Mouse (Mus musculus) MEL (cell line): ENCODE data around the gene Snrpd3.

ENCODE experiments used
- CHD1 ChIP-seq: IDR thresholded peaks from 2 replicates; pipeline ENCODE4 v1.6.1; 2012; ENCODE audit warnings: low read depth, mild to moderate bottlenecking, inconsistent platforms, low read length, improper control_type of control experiment
- CTCF ChIP-seq, 3 experiments: IDR thresholded peaks in 2 of 3; conservative IDR thresholded peaks in 1 of 3; 2 replicates each; pipeline ENCODE4 v1.5.1; 2011 to 2012; ENCODE audit warnings: low read length in 3 of 3, low read depth in 2 of 3, mild to moderate bottlenecking in 2 of 3, improper control_type of control experiment in 1 of 3, inconsistent platforms in 1 of 3, mixed read lengths in 1 of 3, moderate library complexity in 1 of 3; ENCODE audit not compliant: control insufficient read depth in 1 of 3, insufficient read depth in 1 of 3, poor library complexity in 1 of 3, severe bottlenecking in 1 of 3
- E2F4 ChIP-seq: IDR thresholded peaks from 2 replicates; pipeline ENCODE4 v1.6.1; 2011; ENCODE audit warnings: low read depth, low read length, improper control_type of control experiment, borderline replicate concordance
- GATA1 ChIP-seq: IDR thresholded peaks from 2 replicates; pipeline ENCODE4 v1.6.1; 2011; ENCODE audit warnings: low read depth, low read length, improper control_type of control experiment
- MEF2A ChIP-seq: IDR thresholded peaks from 2 replicates; pipeline ENCODE4 v1.6.1; 2014; ENCODE audit warnings: low read depth, mild to moderate bottlenecking, inconsistent platforms, low read length, improper control_type of control experiment; ENCODE audit not compliant: poor library complexity, insufficient replicate concordance, severe bottlenecking; ENCODE audit errors: extremely low read depth
- SMC3 ChIP-seq: IDR thresholded peaks from 2 replicates; pipeline ENCODE4 v1.6.1; 2011; ENCODE audit warnings: low read depth, low read length, improper control_type of control experiment
- TAL1 ChIP-seq: IDR thresholded peaks from 2 replicates; pipeline ENCODE4 v1.6.1; 2012; ENCODE audit warnings: mild to moderate bottlenecking, inconsistent platforms, low read length, moderate library complexity, mixed read lengths
- TCF12 ChIP-seq: IDR thresholded peaks from 2 replicates; pipeline ENCODE4 v1.6.1; 2014; ENCODE audit warnings: low read depth, mild to moderate bottlenecking, inconsistent platforms, low read length, improper control_type of control experiment, moderate library complexity
- UBTF ChIP-seq: IDR thresholded peaks from 2 replicates; pipeline ENCODE4 v1.6.1; 2012; ENCODE audit warnings: low read depth, mild to moderate bottlenecking, inconsistent platforms, low read length, improper control_type of control experiment, moderate library complexity, borderline replicate concordance; ENCODE audit not compliant: insufficient read depth

- TF ChIP-seq CHD1 (peak; percentile 76; the same call in 1 of the 2 replicates), CTCF (IDR thresholded peaks at IDR 0.05 in 2 of 3, conservative IDR thresholded peaks at IDR 0.05 in 1 of 3; ENCODE audit: control insufficient read depth in 1 of 3, insufficient read depth in 1 of 3, low read depth in 2 of 3, low read length in 3 of 3, poor library complexity in 1 of 3, severe bottlenecking in 1 of 3) (no peak), GATA1 (no peak), E2F4 (no peak), MEF2A (no peak), UBTF (no peak), TAL1 (no peak), SMC3 (no peak), TCF12 (no peak)
Measured at GRCm38 (mm10) chr10:75516038-75516723, 1.2 kb upstream of the Snrpd3 start.
